Mouse (Mus musculus): Measurements from ENCODE around the gene Fgfr2.

DNA sequence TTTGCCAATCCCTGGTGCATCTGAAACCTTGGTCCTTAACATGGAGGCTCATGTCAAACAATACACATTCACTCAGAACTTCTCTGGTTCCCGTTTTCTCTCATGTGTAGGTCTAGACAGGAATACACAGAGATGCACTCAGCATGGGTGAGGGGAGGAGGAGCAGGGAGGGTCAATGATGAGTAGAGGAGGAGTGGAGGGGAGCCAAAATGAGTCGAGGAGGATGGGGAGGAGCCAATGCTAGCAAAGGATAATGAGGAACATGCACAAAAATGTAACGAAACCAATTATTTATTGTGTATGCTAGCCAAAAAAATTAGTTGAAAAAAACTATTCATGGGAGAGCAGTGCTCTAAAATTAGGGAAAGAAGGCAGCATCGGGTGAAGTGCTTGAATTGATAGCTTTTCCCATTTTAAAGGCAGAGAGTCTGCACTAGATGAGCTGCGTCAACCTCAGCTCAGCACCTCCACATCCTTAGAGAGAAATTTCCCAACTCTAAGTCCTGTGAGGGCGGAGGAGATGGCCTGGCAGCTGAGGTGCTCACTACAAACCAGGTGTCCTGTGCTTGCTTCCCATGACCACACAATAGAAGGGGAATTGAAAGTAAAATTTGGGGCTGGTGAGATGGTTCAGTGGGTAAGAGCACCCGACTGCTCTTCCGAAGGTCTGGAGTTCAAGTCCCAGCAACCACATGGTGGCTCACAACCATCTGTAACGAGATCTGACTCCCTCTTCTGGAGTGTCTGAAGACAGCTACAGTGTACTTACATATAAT, 636.6 kb downstream of the Fgfr2 start:
- TF ChIP-seq CTCF (IDR thresholded peaks at IDR 0.05) (no peak), EP300 (IDR thresholded peaks at IDR 0.05) (no peak)
